ENCODE assay signal across 8 mouse cellular contexts in the genomic region with DNA sequence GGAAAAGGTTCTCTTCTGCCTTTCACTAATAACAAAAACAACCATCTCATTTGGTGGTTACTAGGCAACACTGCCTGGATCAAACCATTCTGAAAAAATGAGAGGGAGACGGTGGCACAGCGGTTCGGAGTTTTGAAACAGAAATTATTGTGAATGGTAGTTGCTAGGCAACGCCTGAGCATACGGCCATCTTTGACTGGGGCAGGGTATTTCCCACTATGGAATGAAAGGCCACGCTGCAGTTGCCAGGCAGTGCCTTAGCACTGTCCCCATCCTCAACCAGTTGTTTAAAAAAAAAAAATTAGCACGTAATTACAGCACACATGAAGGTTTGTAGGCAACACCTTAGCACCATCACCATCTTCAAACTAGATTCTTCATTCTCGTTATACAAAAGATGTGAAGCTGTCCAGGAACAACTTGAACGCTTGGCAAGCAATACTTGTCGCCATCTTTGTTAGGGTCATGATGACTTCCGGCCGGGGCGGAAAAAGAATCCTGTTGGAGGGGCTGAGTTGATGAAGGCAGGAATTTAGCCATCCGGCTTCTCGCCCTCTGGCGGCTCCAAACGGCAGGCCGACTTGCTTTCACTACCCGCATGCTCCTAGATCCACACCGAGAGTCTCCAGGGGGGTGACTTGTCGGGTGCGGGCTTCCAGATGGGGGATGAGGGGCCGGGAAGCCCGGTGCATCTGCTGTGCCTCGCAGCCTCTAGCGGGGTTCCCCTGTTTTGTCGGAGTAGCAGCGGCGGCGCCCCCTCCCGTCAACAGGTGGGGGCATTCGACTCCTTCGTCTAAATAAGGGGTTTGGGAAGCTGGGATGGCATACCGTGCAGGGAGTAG. TPM values are rescaled to one million over a fixed set of nuclear protein-coding genes. Genes with fewer than 3 reads are reported as not detected.
DNase-seq lines count a peak whose midpoint lies in the region; ATAC-seq and TF ChIP-seq lines count a peak whose summit lies in the region.

A gene (plus strand): TSS at position 487 of the 842 bp plus-strand sequence.

- no peaks in the 10 kb centered on the region for H3K27me3 ChIP-seq in megakaryocyte, embryonic 14.5 days (replicated peaks)

- peak; percentile 81; the same call in 1 of the 2 replicates for TF ChIP-seq POLR2A in cortical plate, adult 2 months (IDR thresholded peaks at IDR 0.05; ENCODE audit: extremely low read depth, insufficient read depth, low read length)

- peaks cover 41% of the 10 kb centered on the region for H3K36me3 ChIP-seq in megakaryocyte, embryonic 14.5 days (replicated peaks; ENCODE audit: low read length)

- ATAC-seq in activated CD4-positive, CD25-positive, alpha-beta regulatory T cell, adult 4 months, result peak; percentile 82

- H3K4me3 ChIP-seq in cortical plate, adult 2 months (ENCODE audit: insufficient read depth, low read length), result peak within 1 kb of the TSS; percentile 50
- peak within 1 kb of the TSS; percentile 94 for H3K4me3 ChIP-seq in megakaryocyte, embryonic 14.5 days (replicated peaks)

- TF ChIP-seq CTCF in cortical plate, adult 2 months (IDR thresholded peaks at IDR 0.05; ENCODE audit: extremely low read depth, insufficient read depth, low read length), result peak; percentile 42

- peak within 1 kb of the TSS; percentile 91 for H3K27ac ChIP-seq in cortical plate, adult 2 months (ENCODE audit: insufficient read depth, low read length)

- H3K4me1 ChIP-seq in cortical plate, adult 2 months (ENCODE audit: control insufficient read depth, insufficient read depth, low read length), result peaks cover 4% of the 10 kb centered on the region
- H3K4me1 ChIP-seq in megakaryocyte, embryonic 14.5 days, result peaks cover 68% of the 10 kb centered on the region

- peak; percentile 79 to 88 for DNase-seq in gastrocnemius, adult 8-10 months (ENCODE audit: low spot score in 2 of 2)
- peak; percentile 97 for DNase-seq in hindlimb bud, embryonic 11.5 days (ENCODE audit: extremely low spot score, low read depth, low spot score)
- peak; percentile 86 to 93 for DNase-seq in left cerebral cortex, adult 8-10 months (ENCODE audit: low spot score in 2 of 2)
- DNase-seq in right cerebral cortex, postnatal 10 days (ENCODE audit: low spot score in 2 of 2), result peak; percentile 96 to 97
- peak; percentile 78 for DNase-seq in urinary bladder, postnatal 25 days (ENCODE audit: low spot score)

- no peaks in the 10 kb centered on the region for H3K9me3 ChIP-seq in megakaryocyte, embryonic 14.5 days

RNA-seq across cellular contexts. Expression of the gene that starts here (rescaled TPM):
- polyA plus RNA-seq in activated CD4-positive, CD25-positive, alpha-beta regulatory T cell, adult 4 months (2017; shearing (Covaris generic)), result 10 to 100 TPM in 1 of 2 experiments, 1 to 10 TPM in 1; 7.3 to 19.3 TPM
- polyA plus RNA-seq in cortical plate, adult 2 months (2012; rRNA removed), result 28.6 and 30.7 TPM in 2 replicates
- total RNA-seq in gastrocnemius, adult 8-10 months (2022), result 10 to 100 TPM; 17.4 to 27.1 (median 18.7) TPM
- total RNA-seq in left cerebral cortex, adult 8-10 months (2022), result 10 to 100 TPM; 21.8 to 28.6 (median 24.0) TPM
- polyA plus RNA-seq in megakaryocyte, embryonic 14.5 days (2012; ENCODE audit: insufficient read depth, low replicate concordance), result 69.9 and 126 TPM in 2 replicates

Comparison
In these comparisons a context has a peak if more than half of its experiments do, and no peak if none do; other contexts are left out.
1. Peak in every context shown above with its lines: DNase-seq, ATAC-seq, H3K4me3 ChIP-seq and H3K27ac ChIP-seq.